Mouse (Mus musculus) left cerebral cortex, postnatal 14 days (tissue): ENCODE measurements around the gene Slc16a13. TPM values are rescaled to one million over a fixed set of nuclear protein-coding genes. Genes with fewer than 3 reads are reported as not detected.

ENCODE experiments used
- DNase-seq, 2 experiments: peaks; one replicate each; pipeline ENCODE4 v3.0.0; 2021 to 2022; ENCODE audit warnings: low spot score in 2 of 2, mixed read lengths in 1 of 2
- intact Hi-C: fragments of 180-260 bp; cut with DNase I; formaldehyde crosslinking; loops from one replicate; pipeline ENCODE4 v1.15.1; 2025
- long read RNA-seq, 2 experiments: library from polyadenylated mRNA; stranded (forward); transcript quantifications; one replicate each; pipeline ENCODE4 v2.0.0; 2021
- total RNA-seq, 2 experiments: library from RNA; stranded (reverse); gene quantifications; 2 replicates each; pipeline ENCODE4 v1.2.3; 2021

Gene Slc16a13
- total RNA-seq, result 10 to 100 TPM in 1 of 2 experiments, 1 to 10 TPM in 1; 8.3 to 10.4 TPM
- long read RNA-seq, experiment 1, transcript Slc16a13-201 (4 exons, 2,531 nt), result major isoform, 5 of 7 reads
- long read RNA-seq, experiment 1, partial matches to known transcripts, result 1 of 7 reads
- long read RNA-seq, experiment 1, other reads (novel, unspliced or antisense), result 1 of 7 reads
- long read RNA-seq, experiment 2, transcript Slc16a13-201 (4 exons, 2,531 nt), result major isoform, 9 of 12 reads
- long read RNA-seq, experiment 2, partial matches to known transcripts, result 2 of 12 reads
- long read RNA-seq, experiment 2, other reads (novel, unspliced or antisense), result 1 of 12 reads

- DNase-seq, result peak; percentile 96 to 98
- intact Hi-C loops, result no loop called here
Measured at GRCm38 (mm10) chr11:70220731-70221602, at the start of gene Slc16a13. Gene Slc16a13, minus strand, starts transcription at chr11:70221064.

DNA sequence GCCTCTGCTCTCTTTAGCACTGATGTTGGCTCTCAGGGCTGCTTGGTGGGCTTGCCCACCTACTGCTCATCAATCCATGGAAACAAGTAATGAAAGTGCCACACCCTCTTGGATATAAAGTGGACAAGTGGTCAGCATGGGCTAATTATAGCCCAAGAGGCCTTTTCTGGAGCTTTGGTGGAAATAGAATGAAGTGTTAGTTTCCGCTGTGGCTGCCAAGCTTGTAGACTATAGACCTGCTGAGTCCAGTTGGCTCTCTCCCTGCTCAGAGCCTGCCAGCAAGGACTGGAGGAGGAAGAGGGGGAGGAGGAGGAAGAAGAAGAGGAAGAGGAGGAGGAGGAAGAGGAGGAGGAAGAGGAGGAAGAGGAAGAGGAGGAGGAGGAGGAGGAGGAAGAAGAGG, 45.5 kb upstream of the Slc16a13 start:
- no peak for DNase-seq
- intact Hi-C loops, result no loop called here

- intact Hi-C loops, result no loop called here
- DNase-seq, result no peak
Measured at GRCm38 (mm10) chr11:70265819-70266218, 45.0 kb upstream of the Slc16a13 start.

GRCm38 (mm10) chr11:70265252-70265651, 44.4 kb upstream of the Slc16a13 start:
- intact Hi-C loops, result no loop called here
- no peak for DNase-seq

- intact Hi-C loops, result no loop called here
Measured at GRCm38 (mm10) chr11:70259035-70259434, 38.2 kb upstream of the Slc16a13 start.

GRCm38 (mm10) chr11:70254931-70255531, 34.2 kb upstream of the Slc16a13 start, which contains the start of gene Alox12:
Gene Alox12, minus strand, starts transcription at chr11:70255353.
- intact Hi-C loops, result loop anchor here (2.0 kb wide), 1 partner anchor 54 kb away; no protein-coding TSS in a partner anchor
- no peak for DNase-seq

More at GRCm38 (mm10) chr11:70259035-70259434, 38.2 kb upstream of the Slc16a13 start:
- DNase-seq, result no peak

DNA sequence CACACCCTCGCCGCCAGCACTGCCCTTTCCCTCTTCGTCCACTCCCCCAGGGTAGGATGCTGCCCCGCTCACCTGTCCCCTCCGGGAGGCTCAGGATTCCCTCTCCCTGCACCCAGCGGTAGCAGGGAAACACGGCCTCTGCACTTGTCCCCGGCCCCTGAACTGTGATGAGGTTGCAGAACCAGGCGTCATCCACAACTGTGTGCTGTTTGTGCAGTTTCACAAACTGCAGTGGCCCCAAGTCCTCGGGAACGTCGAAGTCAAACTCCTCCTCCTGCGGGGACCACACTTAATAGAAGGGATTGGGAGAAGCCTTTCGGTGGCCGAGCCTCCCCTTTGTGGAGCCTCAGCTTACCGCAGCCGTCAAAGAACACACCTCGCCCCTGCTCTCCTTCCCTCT, 33.5 kb upstream of the Slc16a13 start:
- no peak for DNase-seq

DNA sequence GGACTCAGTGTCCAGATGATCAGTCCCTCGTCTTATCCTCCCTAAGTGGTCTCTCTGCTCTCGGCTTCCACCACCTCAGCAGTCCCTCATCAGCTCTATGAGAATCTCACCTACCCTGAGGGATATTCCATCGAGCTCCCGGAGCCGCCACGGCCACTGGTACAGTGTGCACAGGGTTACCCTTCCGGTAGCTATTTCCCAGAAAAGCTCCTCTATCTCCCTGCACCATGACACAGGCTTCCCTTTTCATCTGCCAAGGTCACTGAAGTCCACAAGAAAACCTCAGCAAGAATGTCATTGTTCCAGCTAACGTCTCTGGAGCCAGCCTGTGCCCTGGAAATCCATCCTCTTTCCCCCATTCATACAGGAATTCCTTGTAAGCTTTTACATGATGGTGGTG, 31.0 kb upstream of the Slc16a13 start:
- intact Hi-C loops, result no loop called here
- DNase-seq, result no peak

More for the DNA sequence above, 33.5 kb upstream of the Slc16a13 start:
- intact Hi-C loops, result loop anchor here (2.0 kb wide), 1 partner anchor 54 kb away; no protein-coding TSS in a partner anchor

DNA sequence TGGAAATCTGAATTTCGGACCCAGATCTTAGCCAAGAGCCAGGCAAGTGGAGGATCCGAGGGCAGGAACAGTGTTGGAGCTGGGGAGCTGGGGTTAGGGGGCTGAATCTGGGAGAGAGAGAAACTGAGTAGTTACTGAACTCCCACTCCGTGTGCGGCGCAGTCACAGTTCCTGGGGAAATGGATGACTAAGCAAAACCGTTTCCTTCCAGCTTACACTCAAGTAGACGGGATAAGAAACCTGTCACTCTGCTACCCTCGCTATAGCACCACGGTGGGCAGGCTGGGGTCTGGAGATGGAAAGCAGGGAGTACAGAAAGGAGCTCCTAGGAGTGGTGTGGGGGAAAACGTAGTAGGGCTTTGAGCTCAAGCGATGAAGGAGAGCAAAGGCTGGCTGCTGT, 29.3 kb upstream of the Slc16a13 start:
- intact Hi-C loops, result no loop called here
- DNase-seq, result no peak

DNA sequence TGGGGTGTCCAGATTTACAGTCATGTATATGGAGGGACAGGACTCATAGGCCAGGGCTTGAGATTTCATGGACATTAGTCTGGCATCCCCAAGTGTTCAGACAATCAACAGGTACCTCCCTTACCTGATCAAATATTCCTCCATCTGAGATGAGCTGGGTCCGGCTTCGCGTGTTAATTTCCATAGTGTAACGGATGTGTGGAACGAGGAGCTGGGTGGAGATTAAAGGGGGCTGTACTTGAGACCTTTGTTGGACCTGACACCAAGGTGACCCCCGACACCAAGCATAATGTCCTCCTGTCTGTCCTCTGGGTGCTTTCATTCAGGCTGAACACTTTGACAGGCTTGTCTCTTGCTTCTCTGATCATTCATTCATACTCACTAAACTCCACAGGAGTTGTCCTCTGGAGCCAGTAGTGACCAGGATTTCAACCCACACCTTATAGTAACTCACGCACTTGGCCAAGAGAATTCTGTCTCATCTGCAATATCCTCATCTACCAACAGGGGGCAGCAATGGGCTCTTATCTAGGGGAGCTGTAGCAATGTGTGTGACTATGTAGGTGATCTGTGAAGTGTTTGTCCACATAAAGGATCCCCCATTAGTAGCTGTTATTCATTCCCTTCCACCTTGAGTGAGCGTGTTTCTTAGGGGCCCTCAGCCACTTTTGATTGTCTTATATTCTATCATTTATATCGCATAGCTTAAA, 26.4 kb upstream of the Slc16a13 start:
- DNase-seq, result peak in 1 of 2 experiments; percentile 67
- intact Hi-C loops, result no loop called here

- intact Hi-C loops, result no loop called here
- DNase-seq, result no peak
Measured at GRCm38 (mm10) chr11:70242591-70242990, 21.7 kb upstream of the Slc16a13 start.

DNA sequence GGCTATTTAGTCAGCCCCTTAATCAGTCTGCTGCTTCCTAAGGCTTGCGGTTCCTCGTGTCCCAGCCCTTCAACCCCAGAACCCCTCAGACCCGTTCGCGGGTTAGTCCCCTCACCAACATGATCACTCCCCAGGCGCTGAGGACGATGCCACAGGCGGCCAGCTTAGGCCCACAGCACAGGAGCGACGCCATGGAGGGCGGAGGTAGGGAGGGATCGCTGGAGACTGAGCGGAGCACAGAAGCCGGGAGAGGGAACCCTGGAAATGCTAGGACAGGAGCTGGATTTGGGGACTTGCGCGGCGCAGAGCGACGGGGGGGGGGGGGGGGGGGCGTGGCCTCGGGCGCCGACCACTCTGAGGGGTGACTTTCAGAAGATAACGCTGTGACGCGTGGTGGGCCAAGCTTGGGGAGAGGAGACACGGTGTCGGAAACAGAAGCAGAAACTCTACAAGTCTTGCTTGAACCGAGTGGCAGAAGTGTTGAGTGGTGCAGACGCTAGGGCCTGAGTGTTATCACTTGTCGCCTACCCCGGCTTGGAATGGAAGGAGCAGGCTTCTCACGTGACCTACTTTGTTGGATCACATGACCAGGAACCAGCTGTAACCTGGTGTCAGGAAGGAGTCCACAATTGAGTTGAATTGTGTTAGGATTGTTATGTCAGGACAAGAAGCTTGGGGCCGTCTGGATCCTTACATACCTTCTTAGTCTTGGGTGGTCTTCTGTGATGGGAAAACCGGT, 18.8 kb upstream of the Slc16a13 start, which contains the start of the genes Gm21988 and Rnasek:
Gm21988 (minus strand) TSS at position 290 of the 739 bp plus-strand sequence.
Rnasek (minus strand) TSS at position 302 of the 739 bp plus-strand sequence.
- peak; percentile 81 to 89 for DNase-seq
- intact Hi-C loops, result no loop called here

DNA sequence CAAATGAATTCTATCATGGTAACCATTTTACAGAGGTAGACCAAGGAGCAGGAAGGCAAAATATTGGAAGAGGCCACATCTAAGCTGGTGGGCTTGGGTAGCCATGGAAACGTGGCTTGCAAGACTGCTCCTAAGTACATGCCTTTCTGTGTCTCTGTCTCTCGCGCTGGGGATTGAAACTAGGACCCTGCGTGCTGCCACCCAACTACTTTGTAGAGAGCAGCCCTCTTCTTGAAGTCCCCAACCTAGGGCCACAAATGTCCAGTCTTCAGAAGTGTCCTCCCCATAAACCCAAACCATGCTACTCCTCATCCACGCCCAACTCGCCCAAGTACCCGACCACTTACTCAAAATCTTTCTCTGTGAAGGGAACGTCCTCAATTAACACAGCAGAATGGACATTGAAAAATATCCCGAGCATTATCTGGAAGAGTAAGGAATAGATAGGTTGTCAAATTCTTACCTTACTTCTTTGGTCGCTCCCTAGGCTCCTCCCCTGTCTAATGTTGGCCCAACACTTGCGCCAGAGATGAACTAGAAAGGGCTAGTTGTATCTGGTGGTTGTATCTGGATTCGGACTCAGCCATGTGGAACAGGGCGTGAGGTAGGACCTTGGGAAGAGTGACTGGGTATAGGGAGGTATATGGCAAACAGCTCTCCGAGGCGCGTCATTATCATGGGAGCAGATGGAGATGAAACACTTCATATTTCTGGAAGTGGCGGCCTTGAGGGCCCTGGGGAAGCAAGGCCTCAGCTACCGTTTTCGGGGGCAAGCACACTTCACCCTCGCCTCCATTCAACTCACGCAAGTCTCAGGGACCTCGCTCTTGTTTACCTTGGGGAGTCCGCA, 18.0 kb upstream of the Slc16a13 start:
- intact Hi-C loops, result no loop called here
- DNase-seq, result no peak

DNA sequence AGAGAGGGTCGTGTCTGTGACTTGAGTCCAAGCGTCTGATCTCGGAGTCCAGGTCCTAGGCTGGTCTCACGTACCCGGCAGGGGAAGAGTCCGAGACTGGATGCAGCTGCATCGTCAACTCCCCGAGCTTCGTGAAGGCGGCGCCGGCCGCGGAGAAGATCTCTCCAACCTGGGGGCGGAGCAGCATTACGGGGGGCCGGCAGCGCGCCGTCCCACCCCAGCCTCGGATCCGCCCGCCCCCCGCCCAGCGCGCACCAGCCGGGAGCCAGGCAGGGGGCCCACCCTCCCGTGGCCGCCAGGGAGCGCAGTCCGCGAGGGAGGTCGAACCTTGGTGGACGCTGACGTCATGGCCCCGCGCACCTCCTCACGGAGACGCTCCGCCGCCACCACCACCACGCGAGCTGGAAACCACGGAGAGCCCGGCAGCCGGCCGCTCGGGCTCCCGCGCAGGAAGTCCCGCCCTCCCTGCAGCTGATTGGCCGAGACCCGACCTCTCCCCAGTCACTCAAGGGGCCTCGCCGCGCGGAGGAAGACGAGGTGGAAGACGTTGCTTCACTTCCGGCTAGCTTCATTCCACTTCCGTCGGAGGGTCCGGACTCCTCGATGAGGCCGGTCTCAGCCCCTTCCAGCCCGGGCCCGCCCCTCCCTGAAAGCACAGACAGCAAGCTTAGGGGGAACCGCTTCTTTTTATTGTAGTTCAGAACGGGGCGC, 16.7 kb upstream of the Slc16a13 start, which contains the start of gene 0610010K14Rik:
0610010K14Rik (minus strand) TSS at position 458 of the 711 bp plus-strand sequence.
- peak; percentile 98 for DNase-seq
- intact Hi-C loops, result no loop called here

GRCm38 (mm10) chr11:70236717-70237116, 15.9 kb upstream of the Slc16a13 start:
- DNase-seq, result no peak
- intact Hi-C loops, result no loop called here

DNA sequence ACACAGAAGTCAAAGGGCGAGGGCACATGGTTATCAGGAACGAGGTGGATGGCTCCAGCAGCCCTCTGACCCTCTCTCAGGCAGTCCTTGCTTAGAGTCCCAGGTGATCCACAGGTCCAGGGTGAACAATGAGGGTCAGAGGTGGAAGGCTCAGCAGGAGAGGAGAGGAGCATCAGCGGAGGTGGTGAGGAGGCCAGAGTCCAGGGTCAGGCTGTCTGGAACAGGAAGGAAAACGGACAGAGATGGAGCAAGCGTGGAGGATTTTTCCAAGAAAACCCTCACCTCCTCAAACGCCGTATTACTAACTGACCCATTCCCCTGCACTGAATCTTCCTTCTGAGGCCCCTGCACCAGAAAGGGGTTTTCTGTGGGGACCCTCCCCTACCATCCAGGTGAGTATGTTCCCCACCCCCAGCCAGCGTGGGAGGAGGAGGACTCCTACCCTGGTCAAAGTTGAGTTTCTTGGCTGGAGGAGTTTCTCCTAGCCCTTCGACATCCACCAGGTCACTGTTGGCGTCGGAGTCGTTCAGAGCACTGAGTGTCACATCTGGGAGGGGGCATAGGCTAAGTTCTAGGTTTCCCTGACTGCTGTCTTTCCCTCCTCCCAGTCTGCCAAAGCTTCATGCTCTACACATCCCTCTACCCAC, 14.5 kb upstream of the Slc16a13 start:
- intact Hi-C loops, result no loop called here
- DNase-seq, result no peak
